Mouse (Mus musculus): ENCODE data around the gene Atp8b3. TPM values are rescaled to one million over a fixed set of nuclear protein-coding genes. Genes with fewer than 3 reads are reported as not detected.

Gene Atp8b3
- polyA plus RNA-seq (2012; rRNA removed) = 0.08 and 0.11 TPM in 2 replicates

GRCm38 (mm10) chr10:80538710-80539394 is at the start of gene Atp8b3:
Gene Atp8b3 (minus strand): TSS chr10:80539124.
- TF ChIP-seq POLR2A (IDR thresholded peaks at IDR 0.05; ENCODE audit: borderline replicate concordance, extremely low read depth, low read depth, low read length) (no peak), CTCF (IDR thresholded peaks at IDR 0.05; ENCODE audit: insufficient read depth, low read length) (no peak)
- DNase-seq = peak; percentile 77
- 4% methylated on average over 30 of the region's 30 CpGs for WGBS
- H3K4me3 ChIP-seq (replicated peaks; ENCODE audit: extremely low read depth, low read depth, low read length) = no peak within 1 kb of the TSS
- H3K4me1 ChIP-seq (ENCODE audit: control insufficient read depth, insufficient read depth, low read length) = no peaks in the 10 kb centered on the region; the same call in 1 of the 2 replicates

GRCm38 (mm10) chr10:80587305-80587657 is 48.4 kb upstream of the Atp8b3 start:
- WGBS = 33% methylated on average over 4 of the region's 4 CpGs
- TF ChIP-seq CTCF (IDR thresholded peaks at IDR 0.05; ENCODE audit: insufficient read depth, low read length) (no peak), POLR2A (IDR thresholded peaks at IDR 0.05; ENCODE audit: borderline replicate concordance, extremely low read depth, low read depth, low read length) (0 out of 2 replicates have a peak, but pooled peaks have one; percentile 18)
- DNase-seq = no peak
- no peak overlapping the region for H3K4me3 ChIP-seq (replicated peaks; ENCODE audit: extremely low read depth, low read depth, low read length)
- peaks cover 33% of the 10 kb centered on the region for H3K4me1 ChIP-seq (ENCODE audit: control insufficient read depth, insufficient read depth, low read length)

GRCm38 (mm10) chr10:80586407-80587304 is 47.7 kb upstream of the Atp8b3 start:
- no peak for TF ChIP-seq CTCF (IDR thresholded peaks at IDR 0.05; ENCODE audit: insufficient read depth, low read length)
- no peak for TF ChIP-seq POLR2A (IDR thresholded peaks at IDR 0.05; ENCODE audit: borderline replicate concordance, extremely low read depth, low read depth, low read length)
- Histone ChIP-seq H3K4me1 (ENCODE audit: control insufficient read depth, insufficient read depth, low read length) (peaks cover 33% of the 10 kb centered on the region), H3K4me3 (replicated peaks; ENCODE audit: extremely low read depth, low read depth, low read length) (peak overlapping the region; percentile 58)
- DNase-seq = no peak
- WGBS = 77% methylated on average over 34 of the region's 51 CpGs

GRCm38 (mm10) chr10:80585581-80585980 is 46.7 kb upstream of the Atp8b3 start:
- no peak for TF ChIP-seq CTCF (IDR thresholded peaks at IDR 0.05; ENCODE audit: insufficient read depth, low read length)
- TF ChIP-seq POLR2A (IDR thresholded peaks at IDR 0.05; ENCODE audit: borderline replicate concordance, extremely low read depth, low read depth, low read length) = no peak
- Histone ChIP-seq H3K4me1 (ENCODE audit: control insufficient read depth, insufficient read depth, low read length) (peaks cover 33% of the 10 kb centered on the region), H3K4me3 (replicated peaks; ENCODE audit: extremely low read depth, low read depth, low read length) (no peak overlapping the region)
- DNase-seq = no peak
- 82% methylated on average over 8 of the region's 8 CpGs for WGBS

- Histone ChIP-seq H3K4me3 (replicated peaks; ENCODE audit: extremely low read depth, low read depth, low read length) (no peak overlapping the region), H3K4me1 (ENCODE audit: control insufficient read depth, insufficient read depth, low read length) (peaks cover 33% of the 10 kb centered on the region)
- no peak for DNase-seq
- 50% methylated on average over 12 of the region's 12 CpGs for WGBS
- no peak for TF ChIP-seq POLR2A (IDR thresholded peaks at IDR 0.05; ENCODE audit: borderline replicate concordance, extremely low read depth, low read depth, low read length)
- no peak for TF ChIP-seq CTCF (IDR thresholded peaks at IDR 0.05; ENCODE audit: insufficient read depth, low read length)
These were observed 46.0 kb upstream of the Atp8b3 start for GRCm38 (mm10) chr10:80584642-80585552.

- peak; percentile 5 for DNase-seq
- no peak overlapping the region for H3K4me3 ChIP-seq (replicated peaks; ENCODE audit: extremely low read depth, low read depth, low read length)
- 42% methylated on average over 12 of the region's 12 CpGs for WGBS
- TF ChIP-seq POLR2A (IDR thresholded peaks at IDR 0.05; ENCODE audit: borderline replicate concordance, extremely low read depth, low read depth, low read length) = no peak
- TF ChIP-seq CTCF (IDR thresholded peaks at IDR 0.05; ENCODE audit: insufficient read depth, low read length) = no peak
- H3K4me1 ChIP-seq (ENCODE audit: control insufficient read depth, insufficient read depth, low read length) = peaks cover 28% of the 10 kb centered on the region
These were observed 45.1 kb upstream of the Atp8b3 start for GRCm38 (mm10) chr10:80584045-80584488.

- DNase-seq = no peak
- 71% methylated on average over 5 of the region's 5 CpGs for WGBS
- Histone ChIP-seq H3K4me1 (ENCODE audit: control insufficient read depth, insufficient read depth, low read length) (peaks cover 26% of the 10 kb centered on the region), H3K4me3 (replicated peaks; ENCODE audit: extremely low read depth, low read depth, low read length) (no peak overlapping the region)
- TF ChIP-seq CTCF (IDR thresholded peaks at IDR 0.05; ENCODE audit: insufficient read depth, low read length) = no peak
- no peak for TF ChIP-seq POLR2A (IDR thresholded peaks at IDR 0.05; ENCODE audit: borderline replicate concordance, extremely low read depth, low read depth, low read length)
These were observed 44.1 kb upstream of the Atp8b3 start for GRCm38 (mm10) chr10:80583047-80583446.

- H3K4me1 ChIP-seq (ENCODE audit: control insufficient read depth, insufficient read depth, low read length) = peaks cover 2% of the 10 kb centered on the region; the same call in 1 of the 2 replicates
- WGBS = 9% methylated on average over 8 of the region's 8 CpGs
- no peak overlapping the region for H3K4me3 ChIP-seq (replicated peaks; ENCODE audit: extremely low read depth, low read depth, low read length)
- no peak for DNase-seq
- TF ChIP-seq CTCF (IDR thresholded peaks at IDR 0.05; ENCODE audit: insufficient read depth, low read length) (peak; percentile 55), POLR2A (IDR thresholded peaks at IDR 0.05; ENCODE audit: borderline replicate concordance, extremely low read depth, low read depth, low read length) (no peak)
These were observed 40.0 kb upstream of the Atp8b3 start for GRCm38 (mm10) chr10:80578911-80579310.

All from lung, adult 2 months (tissue).